Mouse (Mus musculus) natural killer cell, adult 2 months (primary cell): ENCODE results near the gene Iqgap2.

Experiments used
- DNase-seq, 2 experiments: peaks; one replicate each; pipeline ENCODE4 v3.0.0; 2022; ENCODE audit warnings: low spot score in 2 of 2

Iqgap2 gene

DNA sequence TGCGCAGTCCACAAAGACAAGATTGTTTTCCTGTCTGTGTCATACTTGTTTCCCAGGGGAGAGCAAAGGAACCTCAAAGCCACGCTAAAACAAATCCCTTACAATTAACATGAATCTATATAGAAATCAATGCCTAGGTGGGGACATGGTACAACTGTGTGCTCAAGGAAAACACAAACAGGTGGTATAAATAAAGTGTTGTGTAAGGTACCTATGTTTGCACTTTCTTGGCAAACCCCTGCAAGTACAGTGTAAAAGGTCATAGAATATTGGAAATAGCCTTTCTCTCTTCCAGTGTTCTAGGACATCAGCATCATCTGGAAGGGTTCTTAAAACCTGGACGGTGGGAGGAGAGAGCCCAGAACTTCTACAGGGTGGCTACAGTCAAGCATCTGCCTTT, 7.3 kb downstream of the Iqgap2 start:
- DNase-seq: no peak

DNA sequence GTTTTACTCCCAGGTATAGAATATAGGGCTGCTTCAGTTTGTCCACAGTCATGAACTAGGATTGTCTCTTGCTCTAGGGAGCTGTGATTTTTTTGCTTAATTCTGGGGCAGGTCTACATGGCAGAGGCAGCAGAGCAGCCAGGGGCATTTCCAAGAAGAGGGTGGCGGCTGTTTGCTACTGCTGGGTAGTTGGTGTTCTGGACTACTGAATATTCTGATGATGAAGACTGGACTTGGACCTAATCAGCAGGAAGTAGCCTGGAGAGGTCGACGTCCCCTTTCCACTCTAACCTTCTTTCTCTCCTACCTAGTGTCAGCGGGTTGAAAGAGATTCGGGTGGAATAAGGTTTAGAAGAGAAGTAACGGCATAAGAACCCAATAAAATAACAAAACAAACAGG, 9.7 kb downstream of the Iqgap2 start:
- DNase-seq: no peak

DNA sequence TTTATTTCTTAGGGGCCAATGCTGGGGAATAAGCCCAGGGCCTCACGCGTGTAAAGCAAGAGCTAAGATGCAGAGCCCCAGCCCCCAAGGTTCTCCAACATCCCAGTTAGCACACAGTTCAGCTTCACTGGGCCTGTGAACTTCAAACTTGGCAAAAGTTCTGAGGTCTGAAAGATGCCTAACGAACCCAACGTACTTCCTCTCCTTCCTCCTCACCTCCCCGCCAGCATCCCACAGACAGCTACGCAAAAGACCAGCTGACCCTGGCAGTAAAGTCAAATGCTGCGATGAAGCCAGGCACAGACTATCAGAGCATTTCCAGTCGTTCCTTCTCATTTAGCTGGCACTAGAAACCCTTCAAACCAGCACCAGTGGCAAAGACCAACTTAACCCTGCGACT, 10.3 kb downstream of the Iqgap2 start:
- DNase-seq: no peak

DNA sequence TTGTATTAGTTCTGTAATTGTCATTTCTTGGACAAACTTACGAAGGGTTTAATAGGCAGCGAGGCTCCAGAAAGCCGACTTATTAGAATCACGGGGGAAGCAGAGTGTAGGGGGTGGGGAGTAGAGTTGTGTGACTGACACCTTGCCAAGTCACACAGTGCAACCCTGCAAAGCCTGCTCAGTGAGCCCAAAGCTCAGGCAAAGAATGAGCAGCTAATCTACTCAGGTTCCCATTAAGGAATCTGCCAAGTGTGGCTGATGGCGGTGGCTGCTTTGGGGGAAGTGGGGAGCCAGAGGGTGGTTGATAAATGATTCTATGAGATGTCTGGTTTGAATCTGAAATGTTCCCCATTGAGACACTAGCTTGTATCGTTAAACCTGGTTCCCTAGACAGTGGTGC, 11.1 kb downstream of the Iqgap2 start:
- no peak for DNase-seq

DNA sequence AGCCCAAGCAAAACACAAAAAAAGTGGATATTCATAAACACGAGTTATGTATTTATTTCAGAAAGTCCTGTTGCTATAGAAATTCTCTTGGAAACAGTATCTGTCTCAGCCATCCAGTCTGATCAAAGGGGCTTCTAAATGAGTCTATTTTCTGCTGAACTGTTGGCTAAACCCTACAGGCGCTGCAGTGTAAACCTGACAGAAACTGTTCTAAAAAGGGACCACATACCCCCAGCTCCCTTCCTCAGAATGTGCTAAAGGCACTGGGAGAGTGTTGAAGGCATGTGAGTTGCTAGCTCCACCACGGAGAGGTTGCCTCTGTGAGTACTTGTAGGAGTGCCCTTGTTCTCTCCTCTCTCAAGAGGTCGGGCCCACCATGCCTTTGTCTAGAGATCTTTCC, 19.7 kb downstream of the Iqgap2 start:
- DNase-seq: no peak

DNA sequence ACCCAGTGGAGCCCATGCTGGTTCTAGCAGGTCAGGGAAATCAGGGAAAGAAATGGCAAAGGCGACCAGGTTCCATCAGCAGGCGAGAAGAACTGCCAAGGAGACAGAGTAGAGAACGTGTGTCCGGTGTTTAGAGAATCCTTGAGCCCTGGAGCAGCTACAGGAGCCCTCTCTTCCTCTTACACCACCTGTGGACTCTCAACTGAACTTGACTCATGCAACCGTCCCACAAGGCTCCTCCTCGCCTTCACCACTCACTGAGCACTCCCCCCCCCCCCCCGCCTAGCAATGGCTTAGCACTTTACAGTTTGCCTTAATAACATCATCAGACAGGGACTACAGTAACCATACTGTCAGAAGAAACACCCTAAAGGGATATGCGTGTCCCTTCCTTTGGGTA, 21.1 kb downstream of the Iqgap2 start:
- no peak for DNase-seq

DNA sequence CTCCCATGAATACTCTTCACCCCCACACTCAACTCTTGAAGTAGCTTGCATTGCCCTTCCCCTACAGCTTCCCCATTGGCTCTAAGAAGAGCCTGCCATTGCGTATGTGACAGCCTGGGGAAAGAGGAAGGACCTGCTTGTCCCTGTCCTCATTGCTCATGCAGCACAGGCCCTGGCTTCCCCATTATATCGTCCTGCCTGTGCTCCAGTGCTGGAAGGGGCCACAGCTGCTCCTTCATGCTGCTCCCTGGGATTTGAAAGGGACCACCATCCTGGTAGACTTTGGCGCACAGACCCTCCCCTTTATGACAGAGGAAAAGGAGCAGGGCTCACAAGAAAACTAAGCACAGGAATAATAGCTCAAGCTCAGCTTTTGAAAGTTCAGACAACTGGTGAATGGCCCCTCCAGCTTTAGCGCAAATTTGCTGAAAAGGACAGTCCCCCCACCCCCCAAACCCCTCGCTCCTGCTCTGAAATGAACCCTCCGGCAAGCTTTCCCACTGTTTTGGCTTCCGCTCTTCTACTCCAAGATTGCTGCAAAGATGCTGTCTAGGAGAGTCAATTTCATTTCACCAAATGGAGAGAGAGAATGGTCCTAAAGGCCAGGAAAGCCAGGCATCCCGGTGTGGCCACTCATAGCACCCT, 22.7 kb downstream of the Iqgap2 start:
- DNase-seq: no peak

DNA sequence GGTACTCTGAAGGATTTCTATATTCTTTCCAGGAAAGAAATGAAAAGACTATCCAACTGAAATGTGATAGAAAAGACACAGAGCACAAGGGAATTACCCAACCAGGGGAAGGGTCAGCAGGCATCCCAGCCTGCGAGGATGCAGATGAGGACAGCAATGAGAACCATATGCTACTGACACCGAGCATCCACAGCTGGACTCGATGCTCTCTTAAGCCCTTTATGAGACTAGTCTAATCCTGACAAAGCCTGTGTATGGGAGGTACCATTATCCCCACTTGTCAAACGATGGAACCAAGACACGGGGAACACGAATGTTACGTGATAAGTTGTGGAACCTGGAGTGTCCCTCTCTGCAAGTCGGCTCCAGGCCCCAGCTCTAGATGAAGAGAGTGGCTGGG, 29.5 kb downstream of the Iqgap2 start:
- DNase-seq: no peak

DNA sequence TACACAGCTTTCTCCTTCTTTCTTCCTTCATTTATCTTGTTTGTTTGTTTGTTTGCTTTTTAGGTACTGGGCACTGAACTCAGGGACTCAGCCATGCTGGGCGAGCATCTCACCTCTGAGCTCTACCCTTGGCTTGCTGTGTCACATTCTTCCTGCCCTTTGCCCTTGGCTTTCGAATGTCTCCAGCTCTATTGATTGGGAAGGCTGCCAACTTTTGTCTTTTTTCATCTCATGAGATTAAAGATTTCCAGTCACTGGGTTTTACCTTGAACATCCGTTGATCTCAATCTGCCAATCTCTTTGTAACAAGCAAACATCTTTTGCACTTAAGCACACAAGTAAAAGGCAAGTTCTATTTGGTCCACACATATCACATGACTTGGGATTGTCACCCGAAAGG, 32.5 kb downstream of the Iqgap2 start:
- DNase-seq: no peak

DNA sequence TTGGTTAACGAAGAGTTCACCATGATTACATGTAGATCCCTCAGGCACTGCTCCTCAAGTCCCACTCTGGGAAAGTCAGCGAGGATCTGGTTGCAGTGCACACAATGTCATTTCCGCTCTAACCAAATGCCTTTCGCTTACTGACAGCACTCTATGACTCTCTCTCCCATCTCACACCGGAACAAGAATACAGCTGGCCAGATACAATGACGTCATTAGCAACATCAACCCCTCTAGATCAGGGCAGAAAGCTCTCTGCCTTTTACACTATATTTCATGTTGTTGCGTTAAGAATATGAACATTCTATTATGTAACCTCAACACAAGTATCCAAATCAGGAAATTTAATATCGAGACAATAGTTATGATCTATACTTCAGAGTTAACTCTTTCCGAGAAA, 32.9 kb downstream of the Iqgap2 start:
- no peak for DNase-seq

DNA sequence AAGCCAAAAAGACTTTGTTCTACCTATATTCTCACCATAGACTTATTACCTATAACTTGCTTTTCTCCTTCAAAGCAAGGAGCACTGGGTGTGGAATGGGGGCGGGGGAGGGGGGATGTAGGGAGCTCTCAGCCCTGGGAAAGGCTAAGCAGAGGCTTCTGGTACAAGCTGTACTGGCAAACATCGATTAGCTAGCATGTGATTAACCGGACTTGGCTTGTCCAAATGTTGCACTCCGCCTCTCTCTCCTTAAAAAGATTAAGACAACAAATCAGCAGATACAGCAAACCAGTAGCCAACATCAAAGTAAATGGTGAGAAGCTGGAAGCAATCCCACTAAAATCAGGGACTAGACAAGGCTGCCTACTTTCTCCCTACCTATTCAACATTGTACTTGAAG, 36.2 kb downstream of the Iqgap2 start:
- no peak for DNase-seq

DNA sequence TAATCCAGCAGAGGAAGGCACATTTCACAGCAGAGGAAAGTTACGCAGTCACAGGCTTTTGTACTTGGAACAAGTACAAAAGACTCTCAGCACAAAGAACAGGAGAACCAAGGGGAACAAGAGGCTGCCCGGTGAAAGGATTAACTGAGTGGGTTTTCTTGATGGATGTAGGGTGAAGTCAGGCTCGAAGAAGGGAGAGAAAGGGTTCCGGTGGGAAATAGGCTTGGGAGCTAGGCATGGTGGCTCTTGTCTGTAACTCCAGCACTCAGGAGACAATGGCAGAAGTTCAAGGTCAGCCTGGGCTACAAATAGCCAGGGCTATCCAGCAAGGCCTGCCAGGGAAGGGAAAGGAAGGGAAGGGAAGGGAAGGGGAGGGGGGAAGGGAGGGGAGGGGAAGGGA, 40.1 kb downstream of the Iqgap2 start:
- DNase-seq: no peak

DNA sequence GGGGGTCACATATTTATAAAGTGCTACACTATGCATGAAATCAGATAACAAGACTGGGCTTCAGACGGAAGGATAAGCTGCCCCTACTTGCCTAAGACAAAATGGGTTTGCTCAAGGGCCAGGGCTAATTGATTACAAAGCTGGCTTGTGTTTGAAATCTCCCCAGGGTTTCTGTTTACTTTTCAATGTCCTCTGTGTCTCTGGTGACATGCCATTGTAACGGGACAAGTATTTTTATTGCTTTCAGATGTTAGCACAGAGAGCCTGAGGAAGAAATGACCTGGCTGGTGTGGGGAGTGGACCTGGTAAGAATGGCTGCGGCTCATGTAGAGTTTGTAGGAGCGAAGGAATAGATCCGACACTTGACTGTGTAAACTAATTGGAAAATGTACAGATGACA, 41.3 kb downstream of the Iqgap2 start:
- no peak for DNase-seq

DNA sequence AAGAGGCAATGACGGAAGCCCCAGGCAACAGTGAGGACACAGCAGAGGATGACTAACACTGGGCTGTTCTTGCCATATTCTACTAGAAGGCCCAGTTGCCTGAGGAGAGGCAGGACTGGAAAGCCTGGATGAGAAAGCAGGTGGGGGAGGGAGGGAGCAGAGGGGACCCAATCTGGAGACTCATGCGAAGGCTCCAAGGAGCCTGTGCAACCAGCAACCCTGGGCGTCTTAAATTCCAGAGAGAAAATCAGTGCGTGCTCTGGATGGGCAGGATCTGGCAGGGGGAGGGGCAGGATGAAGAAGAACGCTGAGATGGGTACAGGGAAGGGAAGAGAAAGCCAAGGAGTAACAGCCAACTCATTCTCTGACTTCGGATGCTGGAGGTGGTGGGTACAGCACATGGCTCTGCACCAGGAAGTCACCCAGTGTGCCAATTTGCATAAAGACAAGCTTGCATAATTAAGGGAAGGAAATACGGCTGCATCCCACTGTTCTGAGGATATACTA, 42.2 kb downstream of the Iqgap2 start:
- DNase-seq: no peak

DNA sequence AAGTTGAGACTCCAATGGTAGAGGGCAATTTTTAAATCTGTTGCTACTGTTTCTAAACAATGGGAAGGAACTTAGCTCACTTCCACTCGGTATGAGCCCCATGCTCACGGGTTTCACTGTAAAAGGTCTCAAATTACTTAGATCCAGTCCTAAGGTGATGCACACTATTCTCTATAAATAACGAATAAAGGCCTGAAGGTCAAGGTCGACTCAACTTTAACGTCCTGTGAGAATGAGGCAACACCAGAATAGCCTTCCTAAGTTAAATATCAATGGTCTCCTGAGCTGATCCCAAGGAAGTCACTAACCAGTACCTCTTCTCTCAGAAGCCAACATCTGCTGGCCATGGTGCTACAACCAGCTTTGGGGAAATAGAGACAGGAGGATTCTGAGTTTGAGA, 45.4 kb downstream of the Iqgap2 start:
- no peak for DNase-seq

DNA sequence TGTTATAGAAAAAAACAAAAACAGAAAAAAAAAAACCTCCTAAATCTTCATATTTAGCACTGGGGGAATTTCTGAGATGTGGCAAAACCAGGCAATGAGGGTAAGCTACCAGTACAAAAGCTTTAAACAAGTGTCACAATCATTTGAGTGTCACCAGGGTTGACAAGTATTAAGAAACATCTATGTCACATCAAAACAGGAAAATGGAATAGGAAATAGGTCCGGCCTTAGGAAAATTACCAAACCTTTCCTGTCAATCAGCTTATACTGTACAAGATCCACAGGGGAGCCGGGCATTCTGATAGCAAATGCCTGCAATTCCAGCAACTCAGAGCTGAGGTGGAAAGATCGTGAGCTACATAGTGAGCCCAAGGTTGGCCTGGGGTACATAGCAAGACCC, 46.8 kb downstream of the Iqgap2 start:
- no peak for DNase-seq

DNA sequence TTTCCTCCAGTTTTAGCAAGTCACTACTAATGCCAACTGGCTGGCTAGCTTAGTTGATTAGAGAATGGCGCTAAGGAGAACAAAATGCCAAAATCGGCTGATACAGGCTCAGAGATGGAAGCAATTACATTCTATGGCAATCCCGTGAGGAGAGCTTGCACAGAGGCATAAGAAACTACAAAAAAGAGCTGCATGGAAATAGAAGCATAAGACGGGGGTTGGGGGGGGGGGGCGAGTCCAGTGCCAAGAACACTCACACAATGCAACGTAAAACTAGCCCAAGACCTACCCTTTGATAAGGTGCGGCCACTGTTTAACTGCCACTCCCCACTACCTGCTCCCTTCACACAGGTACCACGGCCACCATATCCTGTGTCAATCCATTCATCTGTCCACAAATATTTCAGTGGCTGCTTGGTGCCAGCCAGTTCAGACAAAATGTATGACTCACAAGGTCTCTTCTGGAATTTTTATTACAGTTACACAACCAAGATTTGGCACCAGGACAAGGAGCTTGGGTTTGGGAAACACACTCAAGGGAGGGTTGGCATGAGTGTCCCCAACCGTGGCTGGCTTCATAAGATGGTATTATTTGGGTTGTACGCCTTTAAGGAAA, 48.2 kb downstream of the Iqgap2 start:
- no peak for DNase-seq

DNA sequence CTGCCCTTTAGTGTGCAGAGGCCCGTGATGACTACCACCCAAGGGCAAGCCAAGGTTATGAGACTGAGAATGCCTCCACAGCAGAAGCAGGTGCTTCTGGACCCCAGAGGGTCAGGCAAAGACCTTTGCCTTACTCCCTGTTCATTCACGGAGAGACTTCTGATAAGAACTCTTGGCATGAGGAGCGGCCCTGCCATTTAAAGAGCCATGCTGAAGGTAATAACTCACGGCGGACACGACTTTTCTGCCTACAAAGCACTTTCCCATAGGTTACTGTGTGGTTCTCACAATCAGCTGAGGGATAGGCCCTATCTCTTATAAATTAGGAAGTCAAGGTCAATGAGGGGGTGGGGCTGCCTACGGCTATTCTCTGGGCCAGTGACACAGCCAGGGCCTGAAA, 48.9 kb downstream of the Iqgap2 start:
- DNase-seq: no peak

DNA sequence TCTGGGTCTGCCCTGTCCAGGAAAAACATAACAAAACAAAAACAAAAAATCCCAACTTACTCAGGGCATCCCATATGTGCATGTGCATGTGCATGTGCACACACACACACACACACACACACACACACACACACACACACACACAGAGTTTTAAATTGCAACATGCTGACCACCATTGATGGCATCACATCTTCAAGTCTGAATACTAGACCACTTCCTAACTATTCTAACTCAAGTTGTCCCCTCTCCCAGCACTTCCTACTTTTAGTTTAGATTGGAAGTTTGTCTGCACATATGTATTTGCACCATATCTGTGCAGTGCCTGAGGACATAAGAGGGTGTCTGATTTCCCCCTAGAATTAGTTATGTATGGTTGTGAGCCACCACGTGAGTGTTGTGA, 49.8 kb downstream of the Iqgap2 start:
- no peak for DNase-seq

DNA sequence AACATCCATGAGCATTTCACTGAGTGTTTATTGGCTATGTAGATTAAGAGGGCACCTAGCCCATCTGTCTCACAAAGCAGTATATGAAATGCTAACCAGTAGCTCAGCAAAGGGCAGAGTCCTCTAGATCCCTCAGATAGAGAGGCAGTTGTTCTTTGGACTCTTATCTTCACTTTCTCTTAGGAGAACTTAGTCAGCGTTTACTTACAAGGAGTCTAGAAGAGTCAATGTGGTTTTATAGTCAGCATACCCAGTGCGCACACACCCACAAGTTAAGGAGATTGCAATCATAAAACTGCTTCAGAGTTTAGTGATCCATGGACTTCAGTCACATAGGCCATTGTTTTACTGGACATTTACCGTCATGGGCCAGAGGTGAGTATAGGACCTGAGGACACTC, 54.8 kb downstream of the Iqgap2 start:
- no peak for DNase-seq

DNA sequence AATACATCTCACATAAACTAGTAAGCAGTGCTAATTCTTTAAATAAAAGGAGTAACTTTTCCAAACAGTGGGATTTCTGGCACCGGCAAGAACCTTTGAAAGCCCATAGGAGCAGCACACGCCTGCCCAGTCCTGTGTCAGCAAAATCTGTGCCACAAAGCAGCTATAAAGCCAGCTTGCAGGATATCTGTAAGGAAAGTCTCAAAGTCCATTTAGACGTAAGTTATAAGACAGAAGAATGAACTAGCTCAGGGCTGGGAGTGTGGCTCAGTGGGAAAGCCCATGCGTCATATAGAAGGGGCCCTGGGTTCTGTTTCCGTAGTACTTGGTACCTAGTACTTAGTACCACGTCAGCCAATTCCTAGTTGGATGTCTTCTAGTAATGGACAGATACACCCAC, 58.2 kb downstream of the Iqgap2 start:
- DNase-seq: no peak

DNA sequence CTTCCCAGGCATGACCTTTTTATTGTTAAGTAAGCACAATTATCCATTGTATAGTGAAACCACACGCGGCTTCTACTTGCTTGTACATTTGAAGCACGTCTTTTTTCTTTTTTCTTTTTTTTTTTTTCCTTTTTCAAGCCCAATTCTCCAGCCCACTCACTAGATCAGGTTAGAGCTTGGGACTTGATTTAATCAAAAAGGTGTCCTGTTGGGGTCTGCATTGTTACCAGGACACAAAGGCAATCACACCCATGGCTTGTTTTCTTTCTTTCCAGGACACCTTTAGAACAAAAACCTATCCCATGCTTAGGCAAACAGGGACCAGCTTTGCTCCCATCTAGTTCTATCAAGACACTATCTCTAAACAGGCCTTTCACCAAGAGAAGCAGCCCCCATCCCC, 59.0 kb downstream of the Iqgap2 start:
- no peak for DNase-seq

DNA sequence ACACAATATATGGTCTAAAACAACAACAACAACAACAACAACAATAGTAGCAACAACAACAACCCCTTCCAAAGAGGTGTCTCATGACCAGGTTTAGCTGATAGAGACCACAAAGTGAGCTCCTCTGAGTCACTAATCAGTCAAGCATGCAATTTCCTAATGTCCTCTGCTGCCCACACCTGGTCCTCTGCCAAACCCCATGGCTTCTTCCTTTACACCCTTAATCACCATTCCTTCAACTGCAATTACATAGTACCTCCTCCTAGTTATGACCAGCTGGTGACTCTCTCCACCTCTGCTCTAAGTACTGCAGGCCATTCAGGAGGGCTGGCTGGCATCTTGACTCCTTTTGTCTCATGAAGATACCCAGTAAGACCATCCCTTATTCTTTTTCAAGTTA, 60.0 kb downstream of the Iqgap2 start:
- no peak for DNase-seq
